Mouse (Mus musculus) forebrain, embryonic 14.5 days (tissue): Measurements from ENCODE around the gene Plekhg3. TPM values are rescaled to one million over a fixed set of nuclear protein-coding genes. Genes with fewer than 3 reads are reported as not detected.

Source experiments
- ATAC-seq: fragments of 200-750 bp; cut with Nextera tagmentation; 2 replicates; pipeline ENCODE4 v1.8.0; 2017; ENCODE audit warnings: mild to moderate bottlenecking, moderate library complexity
- DNase-seq: peaks from one replicate; pipeline ENCODE4 v3.0.0-alpha.2; 2015; ENCODE audit warnings: low spot score
- H3K27ac ChIP-seq: fragments of 300-500 bp; sonication (generic); 2 replicates; pipeline ENCODE4 v1.5.1; 2014; ENCODE audit warnings: low read depth, mild to moderate bottlenecking, control low read depth, low read length, moderate library complexity
- H3K27me3 ChIP-seq: fragments of 300-500 bp; sonication (generic); replicated peaks from 2 replicates; pipeline ENCODE4 v1.6.1; 2014; ENCODE audit warnings: low read length, control low read depth, mixed read lengths; ENCODE audit not compliant: control insufficient read depth, insufficient read depth
- H3K36me3 ChIP-seq: fragments of 300-500 bp; sonication (generic); 2 replicates; pipeline ENCODE4 v1.6.1; 2014; ENCODE audit warnings: low read length, control low read depth; ENCODE audit not compliant: control insufficient read depth, insufficient read depth
- H3K4me1 ChIP-seq: fragments of 300-500 bp; sonication (generic); 2 replicates; pipeline ENCODE4 v1.6.1; 2014; ENCODE audit warnings: antibody characterized with exemption, low read length, control low read depth; ENCODE audit not compliant: control insufficient read depth, insufficient read depth
- H3K4me2 ChIP-seq: fragments of 300-500 bp; sonication (generic); 2 replicates; pipeline ENCODE4 v1.6.1; 2014; ENCODE audit warnings: mild to moderate bottlenecking, control low read depth, low read length
- H3K4me3 ChIP-seq: fragments of 300-500 bp; sonication (generic); 2 replicates; pipeline ENCODE4 v1.5.1; 2014; ENCODE audit warnings: low read depth, low read length, control low read depth
- H3K9ac ChIP-seq: fragments of 300-500 bp; sonication (generic); 2 replicates; pipeline ENCODE4 v1.6.1; 2014; ENCODE audit warnings: mild to moderate bottlenecking, low read length, control low read depth, moderate library complexity
- H3K9me3 ChIP-seq: fragments of 300-500 bp; sonication (generic); replicated peaks from 2 replicates; pipeline ENCODE4 v1.6.1; 2016; ENCODE audit warnings: low read length, control low read depth, mixed read lengths; ENCODE audit not compliant: control insufficient read depth
- WGBS: fragments of 180-500 bp; shearing (Covaris S2); extraction: QIAGEN DNeasy Blood & Tissue Kit; methylation state at CpG from one replicate; pipeline ENCODE4 v1.1.7; 2014; 5-methylcytosine and 5-hydroxymethylcytosine counted together
- polyA plus RNA-seq: library from polyadenylated mRNA; unstranded; fragments of >200 nt; fragmentation: Nextera tagmentation; extraction: Ambion mirVana; gene quantifications from 2 replicates; pipeline ENCODE4 v1.2.1, GENCODE M21; 2014

The Plekhg3 gene
- polyA plus RNA-seq, 1 experiment from 2014 or later, result 0.47 TPM

DNA sequence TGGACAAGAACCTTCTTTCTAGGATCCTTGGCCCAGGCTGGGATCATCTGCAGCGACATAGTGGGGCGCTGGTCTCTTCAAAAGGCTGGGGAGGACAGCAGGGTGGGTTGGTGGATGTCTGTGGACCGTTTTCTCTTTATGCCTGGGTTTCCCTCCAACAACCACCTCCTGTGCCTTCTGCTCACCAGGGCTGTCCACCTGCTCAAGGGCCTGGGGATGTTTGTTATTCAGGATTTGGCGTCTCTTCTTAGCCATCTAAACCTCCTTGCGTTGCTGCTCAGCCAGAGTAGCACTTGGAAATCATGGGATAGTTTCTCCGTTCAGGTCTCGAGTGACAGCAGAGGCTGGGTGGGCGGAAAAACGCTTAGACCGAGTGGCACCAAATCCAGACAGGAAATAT, 35.6 kb downstream of the Plekhg3 start:
- DNase-seq, result no peak
- Histone ChIP-seq H3K9me3 (no peaks in the 10 kb centered on the region), H3K9ac (no peak overlapping the region), H3K4me1 (no peaks in the 10 kb centered on the region), H3K4me3 (no peak overlapping the region), H3K4me2 (no peak overlapping the region), H3K27me3 (no peaks in the 10 kb centered on the region), H3K36me3 (no peaks in the 10 kb centered on the region), H3K27ac (no peak overlapping the region)
- ATAC-seq, result no peak
- WGBS, result 95% methylated on average over 10 of the region's 10 CpGs

DNA sequence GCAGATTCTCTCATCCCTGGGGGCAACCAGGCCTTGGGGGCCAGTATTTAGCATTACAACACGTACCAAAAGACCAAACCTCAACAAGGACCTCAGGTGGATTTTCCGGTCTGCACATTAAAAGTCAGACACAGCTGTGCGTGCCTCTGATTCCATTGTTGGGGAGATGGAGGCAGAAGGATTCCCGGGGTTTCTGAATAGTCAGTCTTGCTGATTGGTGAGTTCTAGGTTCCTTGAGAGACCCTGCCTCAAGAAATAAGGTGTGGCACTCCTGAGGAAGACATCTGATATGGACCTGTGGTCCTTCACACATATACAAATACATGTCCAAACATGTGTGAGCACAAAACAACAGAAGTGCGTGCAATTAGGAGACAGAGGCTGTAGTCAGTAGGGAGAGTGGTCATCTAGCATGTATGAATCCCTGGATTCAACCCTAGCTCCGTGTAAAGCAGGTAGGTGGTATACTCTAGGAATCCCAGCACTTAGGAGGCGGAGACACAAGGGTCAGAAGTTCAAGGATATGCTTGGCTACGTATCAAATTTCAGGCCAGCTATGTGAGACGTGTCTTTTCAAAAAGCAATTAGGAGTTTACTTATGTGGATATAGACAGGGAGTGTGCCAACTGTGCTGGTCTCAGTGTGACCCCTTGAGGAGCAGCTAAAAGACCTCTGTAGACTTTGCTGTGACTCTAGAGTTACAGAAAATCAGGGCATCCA, 39.7 kb downstream of the Plekhg3 start:
- Histone ChIP-seq H3K27ac (no peak overlapping the region), H3K36me3 (no peaks in the 10 kb centered on the region), H3K4me3 (no peak overlapping the region), H3K9ac (no peak overlapping the region), H3K9me3 (no peaks in the 10 kb centered on the region), H3K4me2 (no peak overlapping the region), H3K4me1 (no peaks in the 10 kb centered on the region), H3K27me3 (no peaks in the 10 kb centered on the region)
- no peak for DNase-seq
- WGBS, result 73% methylated on average over 9 of the region's 9 CpGs
- no peak for ATAC-seq

DNA sequence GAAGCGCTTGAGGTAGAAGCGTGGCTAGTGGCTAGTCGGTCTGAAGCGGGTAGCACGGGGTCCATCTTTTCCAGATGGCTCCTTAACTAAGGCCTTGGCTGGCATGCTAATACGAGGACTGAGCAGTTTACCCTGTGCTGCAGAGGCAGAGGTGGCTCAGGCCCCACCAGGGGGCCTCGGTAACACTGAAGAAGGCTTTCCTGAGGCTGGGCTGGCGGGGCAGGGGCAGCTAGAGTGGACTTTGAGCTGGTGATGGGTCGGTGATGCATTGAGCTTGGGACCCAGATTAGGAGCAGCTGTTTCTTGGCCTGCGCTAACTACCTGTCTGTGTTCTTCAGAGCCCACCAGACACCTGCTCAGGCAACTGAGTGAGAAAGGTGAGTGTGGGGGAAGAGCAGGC, 40.6 kb downstream of the Plekhg3 start:
- no peak overlapping the region for H3K4me3 ChIP-seq
- no peak overlapping the region for H3K4me2 ChIP-seq
- no peak overlapping the region for H3K9ac ChIP-seq
- 78% methylated on average over 10 of the region's 10 CpGs for WGBS
- H3K36me3 ChIP-seq, result no peaks in the 10 kb centered on the region
- DNase-seq, result no peak
- no peak overlapping the region for H3K27ac ChIP-seq
- H3K27me3 ChIP-seq, result no peaks in the 10 kb centered on the region
- H3K4me1 ChIP-seq, result no peaks in the 10 kb centered on the region
- no peak for ATAC-seq
- H3K9me3 ChIP-seq, result no peaks in the 10 kb centered on the region

DNA sequence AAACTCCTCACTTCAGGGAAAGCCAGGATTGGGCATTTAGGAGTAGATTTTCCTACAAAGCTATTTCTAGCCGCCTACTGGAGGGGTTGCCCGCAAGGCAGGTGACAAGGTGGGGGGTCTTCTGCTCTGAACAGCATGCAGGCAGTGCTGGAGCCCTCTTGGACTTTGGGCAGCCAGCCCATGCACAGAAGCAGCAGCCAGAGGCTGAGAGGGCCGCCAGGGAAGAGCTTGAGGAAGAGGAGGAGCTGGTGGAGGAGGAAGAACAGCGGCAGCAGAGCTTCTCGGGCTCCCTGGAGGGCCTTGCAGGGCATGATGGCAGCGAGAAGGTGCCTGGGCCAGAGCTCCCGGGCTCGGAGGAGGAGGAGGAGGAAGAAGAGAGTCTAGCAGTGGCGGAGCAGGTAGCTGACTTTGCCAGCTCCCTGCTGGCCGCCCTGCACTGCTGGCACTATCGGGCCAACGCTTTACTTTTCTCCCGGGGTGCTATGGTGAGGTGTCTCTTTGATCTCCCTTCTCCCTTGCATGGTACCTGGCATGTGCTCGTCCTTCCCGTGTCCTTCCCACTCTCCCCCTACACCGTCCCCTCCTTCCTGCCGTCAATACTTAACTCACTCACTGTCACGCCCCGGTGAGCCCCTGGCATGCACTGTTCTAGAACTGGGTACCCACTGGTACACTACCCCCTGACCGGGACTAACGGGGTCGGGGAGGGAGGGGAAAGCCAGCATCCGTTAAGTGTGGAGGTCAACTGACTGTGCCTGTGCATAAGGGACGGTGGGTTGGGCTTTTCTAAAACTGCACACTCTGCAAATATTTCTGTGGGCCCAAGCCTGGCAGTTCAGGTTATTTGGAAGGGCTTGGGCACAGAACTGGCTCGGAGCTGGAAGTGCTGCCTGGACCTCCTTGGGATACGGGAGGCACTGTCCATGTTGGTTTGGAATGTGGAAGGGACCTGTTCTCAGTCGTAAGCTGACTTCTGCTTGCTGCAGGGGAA, 41.9 kb downstream of the Plekhg3 start:
- H3K27me3 ChIP-seq, result no peaks in the 10 kb centered on the region
- no peaks in the 10 kb centered on the region for H3K4me1 ChIP-seq
- no peak overlapping the region for H3K4me3 ChIP-seq
- no peak for DNase-seq
- WGBS, result 69% methylated on average over 27 of the region's 27 CpGs
- no peak overlapping the region for H3K4me2 ChIP-seq
- no peak for ATAC-seq
- H3K27ac ChIP-seq, result no peak overlapping the region
- no peaks in the 10 kb centered on the region for H3K36me3 ChIP-seq
- no peaks in the 10 kb centered on the region for H3K9me3 ChIP-seq
- H3K9ac ChIP-seq, result no peak overlapping the region

DNA sequence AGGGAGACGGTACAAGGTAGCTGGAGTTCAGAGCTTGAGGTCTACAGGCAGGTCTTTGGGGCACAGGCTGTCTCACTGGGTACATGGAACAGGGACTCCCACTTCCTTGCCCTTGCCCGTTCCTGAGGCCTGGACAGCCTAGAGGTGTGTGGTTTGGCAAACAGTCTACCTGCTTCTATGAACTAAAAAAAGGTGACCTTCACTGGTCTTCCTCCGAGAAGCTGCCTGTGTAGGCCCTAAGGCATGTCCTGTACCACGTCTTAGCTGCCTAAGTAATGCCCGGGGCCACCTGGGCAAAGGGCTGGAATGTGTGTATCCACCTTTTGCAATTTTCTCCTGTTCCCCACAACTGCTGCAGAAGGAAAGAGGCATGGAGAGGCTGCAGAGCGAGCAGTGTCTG, 42.7 kb downstream of the Plekhg3 start:
- 91% methylated on average over 6 of the region's 6 CpGs for WGBS
- H3K27me3 ChIP-seq, result no peaks in the 10 kb centered on the region
- H3K36me3 ChIP-seq, result no peaks in the 10 kb centered on the region
- no peak overlapping the region for H3K27ac ChIP-seq
- no peak overlapping the region for H3K9ac ChIP-seq
- ATAC-seq (no peak), DNase-seq (no peak)
- H3K4me3 ChIP-seq, result no peak overlapping the region
- H3K9me3 ChIP-seq, result no peaks in the 10 kb centered on the region
- H3K4me2 ChIP-seq, result no peak overlapping the region
- no peaks in the 10 kb centered on the region for H3K4me1 ChIP-seq

DNA sequence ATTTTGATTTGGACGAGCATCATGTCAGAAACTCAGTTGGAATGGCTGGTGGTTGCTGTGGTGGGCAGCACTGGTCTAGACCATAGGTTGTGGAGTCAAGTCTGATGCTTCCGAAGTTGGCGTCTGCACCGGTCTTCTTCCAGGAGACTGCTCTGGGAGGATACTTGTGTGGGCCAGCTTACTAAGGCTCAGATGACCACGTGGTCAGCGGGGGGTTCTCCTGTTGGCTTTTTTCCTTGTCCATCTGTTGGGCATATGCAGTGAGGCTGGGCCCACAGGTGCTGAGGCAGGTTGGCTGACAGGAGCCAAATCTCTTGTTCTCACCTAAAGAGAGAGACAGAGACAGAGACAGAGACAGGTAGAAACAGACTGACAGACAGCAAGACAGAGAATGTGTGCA, 44.1 kb downstream of the Plekhg3 start:
- Histone ChIP-seq H3K27ac (no peak overlapping the region), H3K4me3 (no peak overlapping the region), H3K4me2 (no peak overlapping the region), H3K27me3 (no peaks in the 10 kb centered on the region), H3K9ac (no peak overlapping the region), H3K4me1 (no peaks in the 10 kb centered on the region), H3K36me3 (no peaks in the 10 kb centered on the region), H3K9me3 (no peaks in the 10 kb centered on the region)
- no peak for ATAC-seq
- no peak for DNase-seq
- WGBS, result 93% methylated on average over 6 of the region's 6 CpGs

DNA sequence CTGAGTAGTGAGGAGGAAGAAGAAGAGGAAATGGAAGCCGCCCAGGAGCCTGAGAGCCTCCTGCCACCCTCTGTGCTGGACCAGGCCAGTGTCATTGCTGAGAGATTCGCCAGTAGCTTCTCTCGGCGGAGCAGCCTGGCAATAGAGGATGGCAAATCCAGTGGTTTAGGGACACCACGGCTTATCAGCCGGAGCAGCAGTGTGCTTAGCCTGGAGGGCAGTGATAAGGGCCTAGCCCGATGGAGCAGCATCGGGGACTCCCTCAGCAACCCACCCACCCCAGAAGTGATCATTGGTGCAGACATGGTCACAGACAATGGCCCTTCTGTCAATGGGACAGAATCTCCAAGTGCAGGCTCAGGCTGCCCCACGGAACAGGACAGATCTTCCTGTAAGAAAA, 45.4 kb downstream of the Plekhg3 start:
- H3K36me3 ChIP-seq, result no peaks in the 10 kb centered on the region
- H3K4me3 ChIP-seq, result no peak overlapping the region
- H3K4me1 ChIP-seq, result no peaks in the 10 kb centered on the region
- H3K4me2 ChIP-seq, result no peak overlapping the region
- H3K27me3 ChIP-seq, result no peaks in the 10 kb centered on the region
- no peaks in the 10 kb centered on the region for H3K9me3 ChIP-seq
- WGBS, result 94% methylated on average over 9 of the region's 9 CpGs
- H3K9ac ChIP-seq, result no peak overlapping the region
- ATAC-seq (no peak), DNase-seq (no peak)
- no peak overlapping the region for H3K27ac ChIP-seq

DNA sequence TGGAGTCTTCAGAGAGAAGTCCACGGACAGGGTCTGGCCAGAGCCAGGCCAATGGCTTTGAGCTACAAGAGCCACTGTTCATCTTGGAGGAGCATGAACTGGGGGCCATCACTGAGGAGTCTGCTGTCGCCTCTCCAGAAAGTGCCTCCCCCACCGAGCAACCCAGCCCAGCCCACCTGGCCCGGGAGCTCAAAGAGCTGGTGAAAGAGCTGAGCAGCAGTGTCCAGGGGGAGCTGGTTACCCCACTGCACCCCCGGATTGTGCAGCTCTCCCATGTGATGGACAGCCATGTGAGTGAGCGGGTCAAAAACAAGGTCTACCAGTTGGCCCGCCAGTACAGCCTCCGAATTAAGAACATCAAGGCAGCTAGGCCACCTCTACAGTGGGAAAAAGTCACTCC, 46.1 kb downstream of the Plekhg3 start:
- no peaks in the 10 kb centered on the region for H3K36me3 ChIP-seq
- no peak overlapping the region for H3K4me3 ChIP-seq
- H3K9me3 ChIP-seq, result no peaks in the 10 kb centered on the region
- ATAC-seq (no peak), DNase-seq (no peak)
- H3K9ac ChIP-seq, result no peak overlapping the region
- 92% methylated on average over 8 of the region's 8 CpGs for WGBS
- no peaks in the 10 kb centered on the region for H3K27me3 ChIP-seq
- no peaks in the 10 kb centered on the region for H3K4me1 ChIP-seq
- no peak overlapping the region for H3K4me2 ChIP-seq
- H3K27ac ChIP-seq, result no peak overlapping the region

DNA sequence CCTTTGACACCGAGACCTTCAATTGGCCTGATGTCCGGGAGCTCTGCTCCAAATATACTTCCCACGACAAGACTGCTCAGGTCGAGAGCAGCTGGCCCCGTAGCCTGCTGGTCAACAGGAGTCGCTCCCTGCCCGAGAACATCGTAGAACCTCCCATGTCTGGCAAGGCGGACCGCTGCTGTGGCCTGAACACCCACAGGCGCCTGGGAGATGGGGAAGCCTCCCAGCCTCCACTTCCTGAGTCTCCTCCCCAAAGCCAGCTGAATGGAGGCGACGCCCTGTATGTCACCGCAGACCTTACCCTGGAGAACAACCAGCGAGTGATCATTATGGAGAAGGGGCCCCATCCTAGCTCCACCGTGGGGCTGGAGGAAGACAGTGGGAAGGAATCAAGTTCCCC, 47.2 kb downstream of the Plekhg3 start:
- Histone ChIP-seq H3K4me3 (no peak overlapping the region), H3K9me3 (no peaks in the 10 kb centered on the region), H3K4me2 (no peak overlapping the region), H3K27ac (no peak overlapping the region), H3K9ac (no peak overlapping the region), H3K27me3 (no peaks in the 10 kb centered on the region), H3K36me3 (no peaks in the 10 kb centered on the region), H3K4me1 (no peaks in the 10 kb centered on the region)
- DNase-seq (no peak), ATAC-seq (no peak)
- 94% methylated on average over 16 of the region's 16 CpGs for WGBS
